Mouse (Mus musculus) heart, postnatal 0 days (tissue): ENCODE results near the gene Acadm. TPM values are rescaled to one million over a fixed set of nuclear protein-coding genes. Genes with fewer than 3 reads are reported as not detected.

ENCODE experiments used
- ATAC-seq: fragments of 200-750 bp; cut with Nextera tagmentation; 2 replicates; pipeline ENCODE4 v1.8.0; 2017; ENCODE audit warnings: low read depth, moderate number of reproducible peaks, moderate library complexity; ENCODE audit not compliant: insufficient read depth
- DNase-seq: peaks from one replicate; pipeline ENCODE4 v3.0.0-alpha.2; 2016; ENCODE audit warnings: low spot score
- H3K27ac ChIP-seq: fragments of 300-500 bp; sonication (generic); 2 replicates; pipeline ENCODE4 v1.5.1; 2014; ENCODE audit warnings: low read depth, mild to moderate bottlenecking
- H3K27me3 ChIP-seq: fragments of 300-500 bp; sonication (generic); 2 replicates; pipeline ENCODE4 v1.6.1; 2014; ENCODE audit warnings: low read length, mixed read lengths; ENCODE audit not compliant: control insufficient read depth, insufficient read depth
- H3K36me3 ChIP-seq: fragments of 300-500 bp; sonication (generic); replicated peaks from 2 replicates; pipeline ENCODE4 v1.6.1; 2014; ENCODE audit warnings: low read length, mixed read lengths; ENCODE audit not compliant: control insufficient read depth, insufficient read depth
- H3K4me1 ChIP-seq: fragments of 300-500 bp; sonication (generic); 2 replicates; pipeline ENCODE4 v1.6.1; 2014; ENCODE audit warnings: antibody characterized with exemption; ENCODE audit not compliant: control insufficient read depth, insufficient read depth
- H3K4me2 ChIP-seq: fragments of 300-500 bp; sonication (generic); 2 replicates; pipeline ENCODE4 v1.6.1; 2014; ENCODE audit warnings: low read depth, mild to moderate bottlenecking, low read length, moderate library complexity
- H3K4me3 ChIP-seq: fragments of 300-500 bp; sonication (generic); 2 replicates; pipeline ENCODE4 v1.5.1; 2014; ENCODE audit warnings: low read depth, low read length
- H3K9ac ChIP-seq: fragments of 300-500 bp; sonication (generic); replicated peaks from 2 replicates; pipeline ENCODE4 v1.6.1; 2014; ENCODE audit warnings: low read depth, low read length, mixed read lengths
- H3K9me3 ChIP-seq: fragments of 300-500 bp; sonication (generic); replicated peaks from 2 replicates; pipeline ENCODE4 v1.6.1; 2016; ENCODE audit warnings: low read length; ENCODE audit not compliant: control insufficient read depth
- CTCF ChIP-seq: IDR thresholded peaks from 2 replicates; pipeline ENCODE4 v1.5.1; 2016; ENCODE audit warnings: antibody characterized with exemption, control low read depth, low read depth
- EP300 ChIP-seq: IDR thresholded peaks from 2 replicates; pipeline ENCODE4 v1.6.1; 2016; ENCODE audit warnings: antibody characterized with exemption, low read depth
- WGBS: fragments of 180-500 bp; shearing (Covaris S2); extraction: QIAGEN DNeasy Blood & Tissue Kit; methylation state at CpG from one replicate; pipeline ENCODE4 v1.1.7; 2014; 5-methylcytosine and 5-hydroxymethylcytosine counted together
- polyA plus RNA-seq: library from polyadenylated mRNA; unstranded; fragments of >200 nt; fragmentation: Nextera tagmentation; extraction: Ambion mirVana; gene quantifications from 2 replicates; pipeline ENCODE4 v1.2.1, GENCODE M21; 2015
- total RNA-seq: library from RNA; depleted of rRNA; stranded (reverse); fragments of >200 nt; gene quantifications from 2 replicates; pipeline ENCODE4 v1.2.3, GENCODE M21; 2014; ENCODE audit warnings: low replicate concordance

Acadm gene
- total and polyA plus RNA-seq, 2 experiments from 2014 or later, result 333 to 642 TPM

GRCm38 (mm10) chr3:153911882-153912440 is 32.5 kb downstream of the Acadm start:
- H3K9me3 ChIP-seq, result no peaks in the 10 kb centered on the region

DNA sequence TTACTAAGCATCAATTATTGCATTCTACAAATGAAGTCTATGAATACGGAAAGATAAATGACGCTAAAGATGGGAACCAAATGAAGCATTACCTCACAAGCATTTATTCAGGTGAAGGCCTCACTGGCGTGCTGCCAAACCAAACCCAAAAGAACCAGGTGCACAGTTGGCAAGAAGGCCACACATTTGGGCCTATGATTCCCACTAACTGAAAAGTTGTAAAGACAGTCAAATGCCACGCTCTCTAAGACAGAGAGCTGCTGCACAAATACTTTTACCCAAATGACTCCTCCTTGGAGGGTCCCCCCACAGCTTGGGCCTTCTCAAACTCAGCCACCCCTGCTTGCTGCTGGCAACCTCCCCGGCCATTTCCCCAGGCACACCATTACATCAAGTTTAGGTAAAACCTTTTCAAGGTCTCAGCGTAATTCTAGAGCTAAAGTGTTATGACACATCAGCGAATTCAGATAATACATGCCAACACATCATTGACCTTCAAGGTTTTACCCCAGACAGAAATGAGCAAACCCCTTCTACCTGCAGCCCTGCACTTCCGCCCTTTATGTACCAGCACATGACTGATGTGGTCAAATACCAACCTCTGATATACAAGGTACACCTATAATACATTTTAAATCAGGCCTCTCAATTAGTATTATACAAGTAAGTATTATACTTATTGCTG is 33.1 kb downstream of the Acadm start:
- ATAC-seq (no peak), DNase-seq (peak; percentile 14)
- peak overlapping the region; percentile 75 for H3K4me3 ChIP-seq
- H3K4me2 ChIP-seq, result peak overlapping the region; percentile 82
- peak overlapping the region; percentile 95 for H3K27ac ChIP-seq
- no peaks in the 10 kb centered on the region for H3K9me3 ChIP-seq
- no peak for TF ChIP-seq EP300
- peak overlapping the region; percentile 85 for H3K9ac ChIP-seq
- 21% methylated on average over 8 of the region's 8 CpGs for WGBS
- peaks cover 50% of the 10 kb centered on the region for H3K36me3 ChIP-seq
- H3K27me3 ChIP-seq, result no peaks in the 10 kb centered on the region
- peaks cover 40% of the 10 kb centered on the region for H3K4me1 ChIP-seq

More at GRCm38 (mm10) chr3:153911882-153912440, 32.5 kb downstream of the Acadm start:
- Histone ChIP-seq H3K4me1 (peaks cover 40% of the 10 kb centered on the region), H3K36me3 (peaks cover 43% of the 10 kb centered on the region), H3K27me3 (no peaks in the 10 kb centered on the region), H3K27ac (peak overlapping the region; percentile 95), H3K9ac (peak overlapping the region; percentile 85), H3K4me2 (peak overlapping the region; percentile 82), H3K4me3 (peak overlapping the region; percentile 75)
- under 1% methylated on average over 12 of the region's 12 CpGs for WGBS
- TF ChIP-seq EP300, result no peak
- no peak for TF ChIP-seq CTCF
- DNase-seq (no peak), ATAC-seq (no peak)

DNA sequence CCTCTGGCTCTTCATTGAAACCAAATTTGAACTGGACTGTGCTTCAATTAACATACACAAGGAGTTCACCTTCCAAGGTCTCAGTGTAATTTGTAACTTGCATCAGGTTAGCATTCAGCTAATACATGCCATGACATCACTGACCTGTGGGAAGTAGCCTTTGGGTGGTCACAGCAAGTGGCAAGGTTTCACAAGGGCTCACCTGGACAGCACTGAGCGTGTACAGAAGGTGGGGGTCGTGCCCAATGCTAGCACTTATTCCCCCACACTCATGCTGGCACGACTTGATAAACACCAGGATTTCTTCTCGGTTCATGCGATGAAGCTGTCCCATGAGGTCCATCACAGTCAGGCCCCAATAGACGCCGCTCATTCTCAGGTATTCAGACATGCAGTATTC is 33.9 kb downstream of the Acadm start:
- Histone ChIP-seq H3K27me3 (no peaks in the 10 kb centered on the region), H3K36me3 (peaks cover 58% of the 10 kb centered on the region), H3K4me1 (peaks cover 40% of the 10 kb centered on the region), H3K9ac (peak overlapping the region; percentile 85; the same call in 1 of the 2 replicates), H3K27ac (peak overlapping the region; percentile 8; the same call in 1 of the 2 replicates), H3K4me3 (peak overlapping the region; percentile 75), H3K4me2 (peak overlapping the region; percentile 82), H3K9me3 (no peaks in the 10 kb centered on the region)
- DNase-seq (no peak), ATAC-seq (no peak)
- WGBS, result 49% methylated on average over 7 of the region's 7 CpGs
- TF ChIP-seq EP300, result no peak
- no peak for TF ChIP-seq CTCF

- 56% methylated on average over 5 of the region's 5 CpGs for WGBS
- H3K36me3 ChIP-seq, result peaks cover 73% of the 10 kb centered on the region
- 0 out of 2 replicates have a peak overlapping the region, but pooled peaks have one; percentile 13 for H3K9ac ChIP-seq
- H3K9me3 ChIP-seq, result no peaks in the 10 kb centered on the region
- ATAC-seq, result no peak
- H3K4me2 ChIP-seq, result peak overlapping the region; percentile 38; the same call in 1 of the 2 replicates
- H3K4me3 ChIP-seq, result no peak overlapping the region
- peaks cover 40% of the 10 kb centered on the region for H3K4me1 ChIP-seq
- no peak for TF ChIP-seq CTCF
- TF ChIP-seq EP300, result no peak
- DNase-seq, result no peak
- H3K27me3 ChIP-seq, result no peaks in the 10 kb centered on the region
- H3K27ac ChIP-seq, result peak overlapping the region; percentile 44; the same call in 1 of the 2 replicates
Measured at GRCm38 (mm10) chr3:153908919-153909318, 35.5 kb downstream of the Acadm start.

DNA sequence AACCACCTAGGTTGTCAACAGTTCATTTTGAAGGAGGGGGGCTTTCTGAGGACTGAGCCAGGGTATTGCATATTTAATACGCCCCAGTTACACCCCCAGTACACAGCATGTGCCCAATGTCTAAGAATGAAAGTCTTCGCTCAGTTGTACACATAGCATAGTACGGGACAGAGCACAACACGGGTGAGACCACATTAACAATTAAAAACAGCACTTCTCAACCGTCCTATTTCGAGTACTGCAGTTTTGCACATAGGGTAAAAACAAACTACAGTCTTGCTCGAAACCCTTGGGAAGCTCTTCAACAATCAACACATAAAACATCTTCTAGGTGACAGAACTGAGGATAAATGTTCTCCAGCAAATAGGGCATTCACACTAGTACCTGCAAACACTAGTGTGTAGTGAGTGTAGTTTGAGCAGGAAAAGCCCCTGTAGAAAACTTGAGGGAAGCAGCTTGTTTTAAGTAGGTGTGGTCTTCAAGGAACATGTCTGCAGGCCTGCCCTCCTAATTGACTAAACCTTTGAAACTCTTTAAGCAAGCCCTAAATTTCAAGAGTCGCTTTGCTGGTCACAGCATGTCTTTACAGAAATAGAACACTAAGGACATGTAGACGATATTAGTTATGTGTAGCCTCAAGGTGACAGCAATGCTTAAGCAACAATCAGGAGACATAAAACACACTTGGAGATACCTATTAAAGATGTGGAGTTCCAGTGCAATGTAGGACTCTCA is 38.1 kb downstream of the Acadm start, which contains the start of gene Msh4:
Gene Msh4 (minus strand): TSS at position 3 of the 736 bp plus-strand sequence.
- no peak within 1 kb of the TSS for H3K4me2 ChIP-seq
- TF ChIP-seq EP300 (no peak), CTCF (no peak)
- no peak within 1 kb of the TSS for H3K4me3 ChIP-seq
- no peak for ATAC-seq
- no peaks in the 10 kb centered on the region for H3K27me3 ChIP-seq
- no peak within 1 kb of the TSS for H3K9ac ChIP-seq
- DNase-seq, result no peak
- WGBS, result 71% methylated on average over 9 of the region's 9 CpGs
- H3K27ac ChIP-seq, result peak within 1 kb of the TSS; percentile 37; the same call in 1 of the 2 replicates
- H3K4me1 ChIP-seq, result peaks cover 30% of the 10 kb centered on the region
- H3K9me3 ChIP-seq, result no peaks in the 10 kb centered on the region
- peaks cover 81% of the 10 kb centered on the region for H3K36me3 ChIP-seq
